Mouse (Mus musculus) urinary bladder, postnatal 10 days (tissue): ENCODE measurements around the gene 2310022B05Rik.

ENCODE experiments used
- DNase-seq: peaks from one replicate; pipeline ENCODE4 v3.0.0; 2022; ENCODE audit warnings: low spot score

Gene 2310022B05Rik

GRCm38 (mm10) chr8:124604066-124604465 is 59.1 kb downstream of the 2310022B05Rik start:
- no peak for DNase-seq

GRCm38 (mm10) chr8:124589393-124589792 is 73.8 kb downstream of the 2310022B05Rik start:
- no peak for DNase-seq

GRCm38 (mm10) chr8:124586556-124586955 is 76.6 kb downstream of the 2310022B05Rik start:
- DNase-seq, result no peak
